Mouse (Mus musculus): ENCODE measurements around the gene 4922502D21Rik.

DNA sequence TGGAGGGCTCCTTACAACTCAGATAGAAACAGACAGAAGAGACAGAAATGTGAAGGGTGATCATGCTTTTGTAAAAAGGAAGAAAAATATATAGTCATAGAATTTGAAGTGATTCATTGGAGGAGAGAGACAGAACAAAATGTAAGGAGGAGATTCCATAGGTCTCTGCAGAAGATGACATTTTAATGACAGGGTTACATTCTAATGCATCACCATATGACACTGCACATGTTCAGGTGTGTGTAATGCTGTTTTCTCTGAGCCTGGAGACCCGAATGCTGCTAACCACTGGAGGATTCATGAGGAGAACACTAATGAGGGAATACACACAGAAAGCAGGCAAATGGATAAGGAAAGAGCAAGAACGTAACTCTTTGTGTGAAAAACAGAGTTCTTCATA lies 57.1 kb downstream of the 4922502D21Rik start:
- TF ChIP-seq POLR2A (IDR thresholded peaks at IDR 0.05; ENCODE audit: insufficient read depth, low read depth, low read length) (no peak), CTCF (IDR thresholded peaks at IDR 0.05; ENCODE audit: insufficient read depth, low read depth, low read length) (no peak)
